Mouse (Mus musculus): ENCODE data around the gene Ddx18. TPM values are rescaled to one million over a fixed set of nuclear protein-coding genes. Genes with fewer than 3 reads are reported as not detected.

The Ddx18 gene
- polyA plus RNA-seq, 2 experiments, result 66.6 to 94.4 TPM

DNA sequence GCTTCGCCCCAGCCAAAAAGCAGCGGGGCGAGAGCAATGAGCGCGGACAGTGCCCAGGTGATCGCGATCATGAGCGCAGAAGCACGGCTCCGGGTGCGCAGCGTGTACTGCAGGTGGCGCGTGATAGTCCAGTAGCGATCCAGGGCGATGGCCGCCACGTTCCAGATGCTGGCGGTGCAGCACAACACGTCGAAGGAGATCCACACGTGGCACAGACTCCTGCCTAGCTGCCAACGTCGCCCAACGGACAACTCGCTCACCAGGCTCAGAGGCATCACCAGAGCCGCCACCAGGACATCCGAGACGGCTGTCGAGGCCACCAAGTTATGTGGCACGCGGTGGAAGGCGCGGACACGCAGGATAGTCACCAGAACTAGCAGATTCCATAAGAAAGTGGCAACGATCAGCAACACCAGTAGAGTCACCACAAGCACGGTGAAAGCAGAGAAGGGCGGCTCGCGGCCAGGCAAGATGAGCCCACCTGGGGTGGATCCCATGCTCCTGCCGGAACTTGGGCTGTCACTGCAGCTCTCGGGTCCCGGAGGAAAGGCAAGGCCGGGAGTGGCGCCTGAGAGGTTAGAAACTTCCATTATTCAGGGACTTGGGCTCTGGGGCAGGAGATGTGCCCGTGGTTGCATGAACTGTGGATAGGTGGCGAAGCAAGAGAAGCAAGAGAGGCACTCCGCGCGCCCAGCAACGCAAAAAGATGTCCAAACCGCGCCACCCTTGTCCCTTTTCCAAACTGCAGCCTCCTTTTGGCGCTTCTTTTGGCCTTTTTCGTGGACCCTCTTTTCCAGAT, 40.0 kb downstream of the Ddx18 start:
- no peak for TF ChIP-seq POLR2A (IDR thresholded peaks at IDR 0.05; ENCODE audit: borderline replicate concordance, extremely low read depth, insufficient read depth, insufficient read length)
- 14% methylated on average over 55 of the region's 55 CpGs for WGBS
- Histone ChIP-seq H3K27me3 (ENCODE audit: control insufficient read depth, insufficient read depth, low read length) (peaks cover 11% of the 10 kb centered on the region; the same call in 1 of the 2 replicates), H3K4me1 (ENCODE audit: control insufficient read depth, insufficient read depth, low read length) (peaks cover 11% of the 10 kb centered on the region; the same call in 1 of the 2 replicates), H3K4me2 (replicated peaks; ENCODE audit: low read depth, low read length, severe bottlenecking) (peak overlapping the region; percentile 53), H3K36me3 (ENCODE audit: control insufficient read depth, insufficient read depth, low read length) (no peaks in the 10 kb centered on the region), H3K9ac (ENCODE audit: low read depth, low read length, severe bottlenecking) (peak overlapping the region; percentile 25; the same call in 1 of the 2 replicates), H3K9me3 (ENCODE audit: control insufficient read depth, low read length) (no peaks in the 10 kb centered on the region), H3K27ac (replicated peaks; ENCODE audit: low read depth, low read length) (no peak overlapping the region), H3K4me3 (replicated peaks; ENCODE audit: low read length) (peak overlapping the region; percentile 30)
- ATAC-seq (ENCODE audit: low FRiP score, low read depth) (0 out of 2 replicates have a peak, but pooled peaks have one; percentile 12), DNase-seq (ENCODE audit: low spot score) (peak; percentile 11)

DNA sequence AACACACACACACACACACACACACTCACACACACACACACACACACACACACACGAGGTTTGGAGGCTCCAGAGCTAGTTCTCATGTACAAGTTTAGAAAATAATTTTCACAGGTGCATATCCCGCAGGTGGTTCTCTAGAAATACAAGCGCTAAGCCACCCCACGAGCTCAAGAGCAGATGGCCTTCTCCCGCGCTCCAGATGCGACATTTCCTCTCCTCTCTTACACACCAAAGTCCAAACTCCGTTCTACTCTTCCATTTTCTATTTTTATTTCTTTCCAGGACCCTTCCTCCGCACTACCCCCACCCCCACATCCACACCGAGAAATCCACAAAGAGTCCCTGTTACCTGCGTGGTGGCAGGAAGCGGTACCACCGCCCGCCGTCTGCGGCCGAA, 40.7 kb downstream of the Ddx18 start:
- no peak overlapping the region for H3K27ac ChIP-seq (replicated peaks; ENCODE audit: low read depth, low read length)
- no peak for ATAC-seq (ENCODE audit: low FRiP score, low read depth)
- no peak for TF ChIP-seq POLR2A (IDR thresholded peaks at IDR 0.05; ENCODE audit: borderline replicate concordance, extremely low read depth, insufficient read depth, insufficient read length)
- no peak overlapping the region for H3K9ac ChIP-seq (ENCODE audit: low read depth, low read length, severe bottlenecking)
- no peaks in the 10 kb centered on the region for H3K9me3 ChIP-seq (ENCODE audit: control insufficient read depth, low read length)
- 38% methylated on average over 17 of the region's 17 CpGs for WGBS
- peaks cover 11% of the 10 kb centered on the region; the same call in 1 of the 2 replicates for H3K4me1 ChIP-seq (ENCODE audit: control insufficient read depth, insufficient read depth, low read length)
- no peaks in the 10 kb centered on the region for H3K36me3 ChIP-seq (ENCODE audit: control insufficient read depth, insufficient read depth, low read length)
- H3K4me2 ChIP-seq (replicated peaks; ENCODE audit: low read depth, low read length, severe bottlenecking), result peak overlapping the region; percentile 53
- H3K27me3 ChIP-seq (ENCODE audit: control insufficient read depth, insufficient read depth, low read length), result peaks cover 11% of the 10 kb centered on the region; the same call in 1 of the 2 replicates
- peak overlapping the region; percentile 30 for H3K4me3 ChIP-seq (replicated peaks; ENCODE audit: low read length)
- DNase-seq (ENCODE audit: low spot score), result no peak

GRCm38 (mm10) chr1:121518609-121519008, 49.2 kb downstream of the Ddx18 start:
- DNase-seq (ENCODE audit: low spot score), result no peak
- H3K4me3 ChIP-seq (replicated peaks; ENCODE audit: low read length), result no peak overlapping the region
- no peak overlapping the region for H3K9ac ChIP-seq (ENCODE audit: low read depth, low read length, severe bottlenecking)
- no peaks in the 10 kb centered on the region for H3K27me3 ChIP-seq (ENCODE audit: control insufficient read depth, insufficient read depth, low read length)
- H3K4me2 ChIP-seq (replicated peaks; ENCODE audit: low read depth, low read length, severe bottlenecking), result no peak overlapping the region
- no peaks in the 10 kb centered on the region for H3K36me3 ChIP-seq (ENCODE audit: control insufficient read depth, insufficient read depth, low read length)
- WGBS, result 60% methylated on average over 1 of the region's 1 CpGs
- no peak for ATAC-seq (ENCODE audit: low FRiP score, low read depth)
- no peak for TF ChIP-seq POLR2A (IDR thresholded peaks at IDR 0.05; ENCODE audit: borderline replicate concordance, extremely low read depth, insufficient read depth, insufficient read length)
- no peaks in the 10 kb centered on the region for H3K9me3 ChIP-seq (ENCODE audit: control insufficient read depth, low read length)
- H3K27ac ChIP-seq (replicated peaks; ENCODE audit: low read depth, low read length), result no peak overlapping the region
- H3K4me1 ChIP-seq (ENCODE audit: control insufficient read depth, insufficient read depth, low read length), result no peaks in the 10 kb centered on the region

DNA sequence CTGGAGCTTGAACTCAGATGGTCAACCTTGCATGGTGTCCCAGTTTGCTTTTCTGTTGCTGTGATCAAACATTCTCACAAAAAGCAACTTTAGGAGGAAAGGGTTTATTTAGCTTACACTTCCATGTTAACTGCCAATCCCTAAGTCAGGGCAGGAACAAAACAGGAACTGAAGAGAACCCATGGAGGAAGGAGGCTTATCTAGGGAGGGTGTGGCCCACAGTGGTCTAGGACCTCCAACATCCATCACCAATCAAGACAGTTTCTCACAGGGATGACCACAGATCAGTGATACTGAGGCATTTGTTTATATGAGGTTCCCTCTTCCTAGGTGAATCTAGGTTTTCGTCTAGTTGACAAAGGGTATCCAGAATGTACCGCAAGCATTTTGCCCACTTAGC, 55.8 kb downstream of the Ddx18 start:
- WGBS, result 94% methylated on average over 2 of the region's 2 CpGs
- Histone ChIP-seq H3K9ac (ENCODE audit: low read depth, low read length, severe bottlenecking) (no peak overlapping the region), H3K4me2 (replicated peaks; ENCODE audit: low read depth, low read length, severe bottlenecking) (no peak overlapping the region), H3K36me3 (ENCODE audit: control insufficient read depth, insufficient read depth, low read length) (no peaks in the 10 kb centered on the region), H3K27me3 (ENCODE audit: control insufficient read depth, insufficient read depth, low read length) (no peaks in the 10 kb centered on the region), H3K27ac (replicated peaks; ENCODE audit: low read depth, low read length) (no peak overlapping the region), H3K4me1 (ENCODE audit: control insufficient read depth, insufficient read depth, low read length) (no peaks in the 10 kb centered on the region), H3K9me3 (ENCODE audit: control insufficient read depth, low read length) (no peaks in the 10 kb centered on the region), H3K4me3 (replicated peaks; ENCODE audit: low read length) (no peak overlapping the region)
- ATAC-seq (ENCODE audit: low FRiP score, low read depth), result no peak
- TF ChIP-seq POLR2A (IDR thresholded peaks at IDR 0.05; ENCODE audit: borderline replicate concordance, extremely low read depth, insufficient read depth, insufficient read length), result no peak
- no peak for DNase-seq (ENCODE audit: low spot score)

DNA sequence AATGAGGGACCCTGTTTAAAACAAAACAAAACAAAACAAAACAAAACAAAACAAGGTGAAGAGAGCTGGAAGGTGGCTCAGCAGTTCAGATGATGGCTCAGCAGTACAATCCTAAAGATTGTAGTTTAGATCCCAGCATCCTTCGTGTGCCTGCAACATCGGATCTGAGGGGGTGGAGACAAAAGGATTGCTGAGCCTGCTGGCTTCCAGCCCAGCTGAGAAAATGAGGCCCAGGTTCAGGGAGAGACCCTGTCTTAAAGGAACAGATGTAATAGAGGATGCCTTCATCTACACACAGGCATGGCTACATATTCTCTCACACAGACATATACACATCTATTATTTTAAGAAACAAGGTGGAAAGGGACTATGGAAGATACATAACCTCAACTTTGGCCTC, 56.6 kb downstream of the Ddx18 start:
- Histone ChIP-seq H3K9ac (ENCODE audit: low read depth, low read length, severe bottlenecking) (no peak overlapping the region), H3K4me3 (replicated peaks; ENCODE audit: low read length) (no peak overlapping the region), H3K27ac (replicated peaks; ENCODE audit: low read depth, low read length) (no peak overlapping the region), H3K9me3 (ENCODE audit: control insufficient read depth, low read length) (no peaks in the 10 kb centered on the region), H3K27me3 (ENCODE audit: control insufficient read depth, insufficient read depth, low read length) (no peaks in the 10 kb centered on the region), H3K4me2 (replicated peaks; ENCODE audit: low read depth, low read length, severe bottlenecking) (no peak overlapping the region), H3K4me1 (ENCODE audit: control insufficient read depth, insufficient read depth, low read length) (no peaks in the 10 kb centered on the region), H3K36me3 (ENCODE audit: control insufficient read depth, insufficient read depth, low read length) (peaks cover 1% of the 10 kb centered on the region; the same call in 1 of the 2 replicates)
- no peak for ATAC-seq (ENCODE audit: low FRiP score, low read depth)
- 19% methylated on average over 2 of the region's 2 CpGs for WGBS
- no peak for TF ChIP-seq POLR2A (IDR thresholded peaks at IDR 0.05; ENCODE audit: borderline replicate concordance, extremely low read depth, insufficient read depth, insufficient read length)
- no peak for DNase-seq (ENCODE audit: low spot score)
